Mouse (Mus musculus) MEL (cell line): ENCODE data around the gene Grb2. TPM values are rescaled to one million over a fixed set of nuclear protein-coding genes. Genes with fewer than 3 reads are reported as not detected.
A peak's percentile ranks its signal among the peaks of the same experiment; 100 is the strongest.

Source experiments
- BHLHE40 ChIP-seq: IDR thresholded peaks from 2 replicates; pipeline ENCODE4 v1.6.1; 2012; ENCODE audit warnings: low read depth, mild to moderate bottlenecking, inconsistent platforms, low read length, improper control_type of control experiment, borderline replicate concordance
- CHD1 ChIP-seq: IDR thresholded peaks from 2 replicates; pipeline ENCODE4 v1.6.1; 2012; ENCODE audit warnings: low read depth, mild to moderate bottlenecking, inconsistent platforms, low read length, improper control_type of control experiment
- CTCF ChIP-seq, 3 experiments: IDR thresholded peaks in 2 of 3; conservative IDR thresholded peaks in 1 of 3; 2 replicates each; pipeline ENCODE4 v1.5.1; 2011 to 2012; ENCODE audit warnings: low read length in 3 of 3, low read depth in 2 of 3, mild to moderate bottlenecking in 2 of 3, improper control_type of control experiment in 1 of 3, inconsistent platforms in 1 of 3, mixed read lengths in 1 of 3, moderate library complexity in 1 of 3; ENCODE audit not compliant: control insufficient read depth in 1 of 3, insufficient read depth in 1 of 3, poor library complexity in 1 of 3, severe bottlenecking in 1 of 3
- ELF1 ChIP-seq: IDR thresholded peaks from 2 replicates; pipeline ENCODE4 v1.6.1; 2014; ENCODE audit warnings: low read depth, mild to moderate bottlenecking, inconsistent platforms, low read length, improper control_type of control experiment, moderate library complexity
- GATA1 ChIP-seq: IDR thresholded peaks from 2 replicates; pipeline ENCODE4 v1.6.1; 2011; ENCODE audit warnings: low read depth, low read length, improper control_type of control experiment
- HCFC1 ChIP-seq: IDR thresholded peaks from 2 replicates; pipeline ENCODE4 v1.6.1; 2012; ENCODE audit warnings: low read depth, mild to moderate bottlenecking, inconsistent platforms, low read length, improper control_type of control experiment, moderate library complexity
- KAT2A ChIP-seq: conservative IDR thresholded peaks from 2 replicates; pipeline ENCODE4 v1.6.1; 2012; ENCODE audit warnings: low read depth, low read length, improper control_type of control experiment, inconsistent platforms
- MAFK ChIP-seq: IDR thresholded peaks from 2 replicates; pipeline ENCODE4 v1.6.1; 2011; ENCODE audit warnings: low read depth, mild to moderate bottlenecking, low read length, improper control_type of control experiment, borderline replicate concordance
- MYB ChIP-seq: IDR thresholded peaks from 2 replicates; pipeline ENCODE4 v1.6.1; 2011; ENCODE audit warnings: mild to moderate bottlenecking, low read depth, low read length, improper control_type of control experiment
- MYC ChIP-seq: IDR thresholded peaks from 2 replicates; pipeline ENCODE4 v1.6.1; 2011; ENCODE audit warnings: low read depth, mild to moderate bottlenecking, low read length, improper control_type of control experiment, moderate library complexity
- NELFE ChIP-seq: IDR thresholded peaks from 2 replicates; pipeline ENCODE4 v1.6.1; 2011; ENCODE audit warnings: low read depth, low read length, improper control_type of control experiment
- POLR2A ChIP-seq, 2 experiments: IDR thresholded peaks; 2 replicates each; pipeline ENCODE4 v1.6.1; 2011 to 2012; ENCODE audit warnings: low read length in 2 of 2, mild to moderate bottlenecking in 2 of 2, control low read depth in 1 of 2, improper control_type of control experiment in 1 of 2, low read depth in 1 of 2, moderate library complexity in 1 of 2; ENCODE audit not compliant: control insufficient read depth in 1 of 2, insufficient read depth in 1 of 2, poor library complexity in 1 of 2
- POLR2AphosphoS2 ChIP-seq: IDR thresholded peaks from 2 replicates; pipeline ENCODE4 v1.6.1; 2011; ENCODE audit warnings: low read length, improper control_type of control experiment
- POLR2AphosphoS5 ChIP-seq: IDR thresholded peaks from 2 replicates; pipeline ENCODE4 v1.6.1; 2012; ENCODE audit warnings: low read depth, borderline replicate concordance, mild to moderate bottlenecking, inconsistent platforms, low read length, moderate library complexity, mixed read lengths
- RAD21 ChIP-seq: IDR thresholded peaks from 2 replicates; pipeline ENCODE4 v1.6.1; 2011; ENCODE audit warnings: mild to moderate bottlenecking, low read depth, low read length, improper control_type of control experiment
- RCOR1 ChIP-seq: IDR thresholded peaks from 2 replicates; pipeline ENCODE4 v1.6.1; 2012; ENCODE audit warnings: low read depth, mild to moderate bottlenecking, inconsistent platforms, low read length, improper control_type of control experiment
- SIN3A ChIP-seq: IDR thresholded peaks from 2 replicates; pipeline ENCODE4 v1.6.1; 2012; ENCODE audit warnings: low read length, improper control_type of control experiment, inconsistent platforms
- SMC3 ChIP-seq: IDR thresholded peaks from 2 replicates; pipeline ENCODE4 v1.6.1; 2011; ENCODE audit warnings: low read depth, low read length, improper control_type of control experiment
- TAL1 ChIP-seq: IDR thresholded peaks from 2 replicates; pipeline ENCODE4 v1.6.1; 2012; ENCODE audit warnings: mild to moderate bottlenecking, inconsistent platforms, low read length, moderate library complexity, mixed read lengths
- TBP ChIP-seq: IDR thresholded peaks from 2 replicates; pipeline ENCODE4 v1.8.0; 2011; ENCODE audit warnings: low read depth, low read length, improper control_type of control experiment
- TCF12 ChIP-seq: IDR thresholded peaks from 2 replicates; pipeline ENCODE4 v1.6.1; 2014; ENCODE audit warnings: low read depth, mild to moderate bottlenecking, inconsistent platforms, low read length, improper control_type of control experiment, moderate library complexity
- USF1 ChIP-seq: IDR thresholded peaks from 2 replicates; pipeline ENCODE4 v1.6.1; 2014; ENCODE audit warnings: low read depth, mild to moderate bottlenecking, inconsistent platforms, low read length, improper control_type of control experiment, moderate library complexity
- USF2 ChIP-seq, 2 experiments: IDR thresholded peaks; 2 replicates each; pipeline ENCODE4 v1.6.1; 2011 to 2012; ENCODE audit warnings: improper control_type of control experiment in 2 of 2, low read length in 2 of 2, borderline replicate concordance in 1 of 2, inconsistent platforms in 1 of 2, low read depth in 1 of 2, mild to moderate bottlenecking in 1 of 2; ENCODE audit not compliant: insufficient read depth in 1 of 2
- ZKSCAN1 ChIP-seq: IDR thresholded peaks from 2 replicates; pipeline ENCODE4 v1.6.1; 2012; ENCODE audit warnings: low read depth, mild to moderate bottlenecking, inconsistent platforms, low read length, improper control_type of control experiment, moderate library complexity
- ZMIZ1 ChIP-seq: IDR thresholded peaks from 2 replicates; pipeline ENCODE4 v1.6.1; 2012; ENCODE audit warnings: low read depth, mild to moderate bottlenecking, inconsistent platforms, low read length, improper control_type of control experiment, moderate library complexity
- ZNF384 ChIP-seq: IDR thresholded peaks from 2 replicates; pipeline ENCODE4 v1.6.1; 2012; ENCODE audit warnings: low read depth, mild to moderate bottlenecking, inconsistent platforms, low read length, improper control_type of control experiment
- polyA plus RNA-seq, 2 experiments: library from polyadenylated mRNA; stranded (reverse) in 1 of 2; unstranded in 1 of 2; fragments of >175 nt in 1 of 2; fragments of >200 nt in 1 of 2; gene quantifications; 2 replicates each; pipeline versions ENCODE4 v1.2.1 to v1.2.4; 2012; ENCODE audit warnings: low replicate concordance in 2 of 2, low read depth in 1 of 2; ENCODE audit not compliant: insufficient read length in 2 of 2, insufficient read depth in 1 of 2, missing spikeins in 1 of 2
- total RNA-seq: library from RNA; depleted of rRNA; stranded (reverse); fragments of 300-350 nt; gene quantifications from 2 replicates; pipeline ENCODE4 v1.2.3, GENCODE M21; 2012

The Grb2 gene
- total and polyA plus RNA-seq, 3 experiments, result 75.3 to 261 TPM; not detected in 1

GRCm38 (mm10) chr11:115613138-115613945 is 95.1 kb downstream of the Grb2 start (continued):
- 0 out of 2 replicates have a peak, but pooled peaks have one; percentile 47 for TF ChIP-seq ZKSCAN1
- peak; percentile 97 for TF ChIP-seq ZNF384
- TF ChIP-seq POLR2AphosphoS2, result peak; percentile 69
- TF ChIP-seq POLR2A (IDR thresholded peaks at IDR 0.05; ENCODE audit: control insufficient read depth in 1 of 2, insufficient read depth in 1 of 2, low read depth in 1 of 2, low read length in 2 of 2, poor library complexity in 1 of 2), result peak; percentile 1 to 51; a peak in 1 of 4 replicates
- no peak for TF ChIP-seq BHLHE40
- peak; percentile 15; the same call in 1 of the 2 replicates for TF ChIP-seq CHD1
- no peak for TF ChIP-seq TAL1
- peak; percentile 64; the same call in 1 of the 2 replicates for TF ChIP-seq TBP
- no peak for TF ChIP-seq NELFE
- TF ChIP-seq GATA1, result peak; percentile 60
- no peak for TF ChIP-seq POLR2AphosphoS5
- TF ChIP-seq TCF12, result no peak
- TF ChIP-seq MYB, result no peak
- 0 out of 2 replicates have a peak, but pooled peaks have one; percentile 52 for TF ChIP-seq RCOR1
- TF ChIP-seq USF2 (IDR thresholded peaks at IDR 0.05; ENCODE audit: borderline replicate concordance in 1 of 2, insufficient read depth in 1 of 2, low read depth in 1 of 2, low read length in 2 of 2), result no peak
- no peak for TF ChIP-seq ZMIZ1
- TF ChIP-seq MAFK, result no peak
- no peak for TF ChIP-seq SMC3
- TF ChIP-seq SIN3A, result peak; percentile 75
- no peak for TF ChIP-seq HCFC1
- no peak for TF ChIP-seq RAD21
- TF ChIP-seq CTCF (IDR thresholded peaks at IDR 0.05 in 2 of 3, conservative IDR thresholded peaks at IDR 0.05 in 1 of 3; ENCODE audit: control insufficient read depth in 1 of 3, insufficient read depth in 1 of 3, low read depth in 2 of 3, low read length in 3 of 3, poor library complexity in 1 of 3, severe bottlenecking in 1 of 3), result no peak
- TF ChIP-seq KAT2A, result no peak
- TF ChIP-seq ELF1, result no peak
- peak; percentile 62 for TF ChIP-seq MYC
- TF ChIP-seq USF1, result no peak
- TF ChIP-seq, all 39 proteins: peak for 12
